Mouse (Mus musculus) ovary, postnatal 36 days (tissue): Measurements from ENCODE around the gene Pde6d.
A peak's percentile ranks its signal among the peaks of the same experiment; 100 is the strongest.

Experiments used
- DNase-seq: peaks from one replicate; pipeline ENCODE4 v3.0.0; 2022; ENCODE audit warnings: low spot score, mixed read lengths

Gene Pde6d

DNA sequence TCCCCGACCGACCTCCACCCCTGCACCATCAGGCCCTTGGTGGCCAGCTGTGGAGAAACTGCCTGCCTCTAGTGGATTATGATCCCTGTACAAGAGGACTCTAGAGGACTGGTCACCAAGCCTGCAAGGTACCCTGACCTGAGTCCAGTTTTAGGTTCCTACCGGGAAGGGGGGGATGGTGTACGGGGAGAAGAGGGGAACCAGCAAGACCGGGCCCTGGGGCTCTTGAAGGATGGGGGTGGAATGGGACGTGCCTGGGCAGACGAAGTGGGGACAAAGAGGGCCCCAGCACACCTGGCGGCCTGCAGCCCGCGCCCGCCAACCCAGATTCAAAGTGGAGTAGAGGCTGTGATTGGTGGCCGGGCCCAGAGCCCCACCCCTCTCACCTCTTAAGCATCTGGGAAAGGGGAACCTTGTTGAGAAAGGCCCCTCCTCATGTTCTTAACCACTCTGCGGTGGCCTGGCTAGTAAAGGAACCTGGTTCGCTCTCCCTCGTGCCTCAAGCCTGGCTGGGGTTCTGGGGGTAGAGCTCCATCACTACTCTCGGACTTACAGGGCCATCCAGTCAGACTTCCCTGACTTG lies 79.2 kb downstream of the Pde6d start:
- DNase-seq: no peak

DNA sequence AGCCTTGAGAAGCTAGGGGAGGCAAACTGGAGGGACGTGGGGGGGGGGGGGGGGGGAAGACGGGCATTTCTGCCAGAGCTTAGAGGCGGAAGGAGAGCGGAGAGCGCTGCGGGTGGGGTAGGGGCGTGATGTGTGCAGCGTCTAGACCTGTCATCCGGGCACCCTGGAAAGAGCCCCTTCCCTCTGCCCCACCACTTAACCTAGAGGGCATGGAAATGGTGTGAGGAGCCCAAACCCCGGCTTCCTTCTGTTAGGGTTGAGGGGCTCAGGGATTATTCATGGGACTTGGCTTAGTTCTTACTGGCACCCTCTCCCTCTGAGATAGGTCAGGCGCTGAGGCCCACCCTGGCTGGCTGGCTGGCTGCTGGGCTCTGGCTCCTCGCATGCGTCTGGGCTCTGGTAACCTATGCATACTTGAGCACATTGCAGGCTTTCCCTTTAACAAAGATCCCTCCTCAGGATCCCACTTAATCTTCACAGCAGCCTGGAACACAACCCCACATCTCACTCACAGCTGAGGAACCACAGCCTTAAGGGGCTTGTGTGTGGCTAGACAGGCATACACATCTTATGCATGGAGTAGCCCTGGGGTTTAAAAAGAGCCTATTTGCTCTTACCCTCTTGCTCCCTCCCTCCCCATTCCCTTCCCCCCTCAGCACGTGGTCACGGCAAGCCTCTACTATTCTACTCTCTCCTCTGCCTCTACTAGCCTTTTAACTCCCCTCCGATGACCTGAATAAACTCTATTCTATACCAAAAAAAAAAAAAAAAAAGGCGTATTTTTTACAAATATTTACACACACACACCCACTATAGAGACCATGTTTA lies 80.0 kb downstream of the Pde6d start:
- DNase-seq: no peak

GRCm38 (mm10) chr1:86501559-86501958 lies 80.9 kb downstream of the Pde6d start:
- DNase-seq: peak; percentile 89

GRCm38 (mm10) chr1:86501114-86501532 lies 81.3 kb downstream of the Pde6d start:
- DNase-seq: peak; percentile 54

DNA sequence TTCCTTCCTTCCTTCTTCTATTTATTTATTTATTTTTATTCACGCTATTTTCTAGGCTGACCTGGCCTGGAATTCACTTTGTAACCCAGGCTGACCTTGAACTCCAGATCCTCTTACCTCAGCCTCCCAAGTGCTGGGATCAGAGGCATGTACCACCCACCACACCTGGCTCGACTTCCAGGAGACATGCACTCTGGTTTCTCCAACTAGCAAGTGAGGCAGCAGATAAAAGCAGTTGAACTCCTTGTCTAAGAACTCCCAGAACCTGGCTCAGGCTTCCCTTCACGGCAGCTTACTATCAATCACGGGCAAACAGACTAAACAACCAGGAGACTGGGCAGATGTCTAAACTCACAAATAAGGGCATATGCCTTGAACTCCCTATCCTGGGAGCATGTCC lies 81.7 kb downstream of the Pde6d start:
- no peak for DNase-seq

GRCm38 (mm10) chr1:86499903-86500302 lies 82.5 kb downstream of the Pde6d start:
- DNase-seq: peak; percentile 61

DNA sequence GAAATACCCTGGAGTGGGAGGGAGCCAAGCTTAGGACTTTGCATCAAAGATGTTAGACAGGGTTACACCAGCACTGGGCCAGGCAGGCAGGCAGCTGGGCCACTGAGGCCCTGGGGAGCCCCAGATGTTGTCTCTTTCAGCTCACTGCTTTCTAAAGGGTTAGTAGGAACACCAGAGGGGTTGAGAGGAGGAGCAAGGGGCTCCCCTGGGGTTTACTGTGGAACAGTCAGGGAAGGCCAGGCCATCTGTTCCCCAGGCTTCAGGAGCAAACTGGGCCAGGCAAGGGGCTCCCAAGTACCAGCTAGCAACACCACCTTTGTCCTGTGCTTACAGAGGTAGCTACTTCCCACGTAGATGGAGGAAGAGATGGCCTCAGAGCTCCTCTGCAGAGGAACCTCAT lies 83.8 kb downstream of the Pde6d start:
- no peak for DNase-seq

DNA sequence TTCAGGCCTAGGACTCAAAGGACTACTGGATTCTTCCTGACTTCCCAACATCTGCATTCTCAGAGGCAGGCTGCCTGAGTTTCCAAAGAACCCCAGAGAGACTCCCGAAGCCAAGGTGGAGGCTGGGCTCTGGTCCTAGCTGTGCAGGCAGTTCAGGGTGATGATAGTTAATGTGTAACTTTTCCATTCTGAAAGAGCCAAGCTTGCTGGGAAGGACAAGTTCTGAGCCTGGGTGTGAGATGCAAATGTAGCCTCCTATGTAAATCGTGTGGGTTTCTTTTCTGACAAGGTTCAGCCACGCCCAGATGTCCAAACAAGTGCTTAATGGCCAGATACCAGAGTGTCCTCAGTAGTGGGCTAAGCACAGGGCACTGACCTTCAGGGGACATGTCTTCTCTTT lies 84.4 kb downstream of the Pde6d start:
- no peak for DNase-seq

GRCm38 (mm10) chr1:86497361-86497760 lies 85.1 kb downstream of the Pde6d start:
- no peak for DNase-seq

GRCm38 (mm10) chr1:86496340-86496739 lies 86.1 kb downstream of the Pde6d start:
- no peak for DNase-seq

DNA sequence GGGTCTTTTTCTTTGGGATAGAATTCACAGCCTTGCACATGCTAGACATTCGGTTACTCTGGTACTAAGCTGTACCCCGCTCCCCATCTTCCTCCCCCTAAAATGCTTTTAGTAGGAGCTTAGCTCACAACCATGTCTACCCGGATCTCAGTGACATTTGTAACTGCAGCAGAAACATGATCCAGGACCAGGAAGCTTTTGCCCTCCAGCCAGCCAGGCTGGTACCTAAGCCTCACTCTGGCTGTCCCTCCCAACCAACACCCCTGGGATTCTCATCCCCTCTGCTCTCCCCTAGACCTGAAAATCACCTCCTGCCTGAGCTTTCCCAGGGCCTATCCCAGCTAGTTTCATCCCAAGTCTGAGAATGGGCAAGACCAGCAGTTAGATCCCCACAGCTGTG lies 88.6 kb downstream of the Pde6d start:
- DNase-seq: no peak
